Mouse (Mus musculus): ENCODE measurements around the gene Gm38431. TPM values are rescaled to one million over a fixed set of nuclear protein-coding genes. Genes with fewer than 3 reads are reported as not detected.

Gene Gm38431
- total RNA-seq (2021): 1 to 10 TPM in 1 of 2 experiments, under 1 TPM in 1; 0.51 to 1.9 TPM

DNA sequence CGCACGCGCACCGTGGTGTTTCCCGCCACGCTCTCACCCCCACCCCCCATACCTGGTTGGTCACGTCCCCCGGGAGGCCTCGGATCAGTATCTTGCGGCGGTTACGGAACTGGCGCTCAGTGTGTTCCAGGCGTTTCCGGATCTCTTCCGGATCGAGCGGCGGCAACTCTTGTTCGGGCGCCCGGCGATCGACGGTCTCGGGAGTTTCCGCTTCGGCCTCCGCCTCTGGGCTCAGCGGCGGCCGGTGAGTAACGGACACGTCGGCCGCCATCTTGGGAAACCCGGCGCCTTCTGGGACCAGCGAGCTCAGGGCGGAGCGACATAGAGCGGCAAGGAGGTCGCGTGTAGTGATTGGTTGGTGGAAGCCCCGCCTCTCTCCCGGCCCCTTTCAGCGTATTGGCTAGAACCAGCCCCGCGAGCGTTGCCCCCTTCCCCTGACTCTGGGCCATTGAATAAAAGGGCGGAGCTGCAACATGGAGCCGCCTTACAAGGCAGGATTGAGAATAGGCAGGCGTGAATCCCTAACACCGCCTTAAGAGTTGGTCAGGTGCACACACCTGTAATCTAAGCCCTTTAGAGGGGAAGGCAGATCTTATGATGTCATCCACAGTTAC lies at the start of gene Gm38431, which contains the start of gene Raver1:
Gene Gm38431, minus strand, starts transcription at position 291 of the 614 bp plus-strand sequence.
Gene Raver1, minus strand, starts transcription at position 302 of the 614 bp plus-strand sequence.
- DNase-seq: peak; percentile 93 to 95
- intact Hi-C loops (cut with DNase I): loop anchor here (2.0 to 5.0 kb wide), 3 partner anchors 39 to 60 kb away; partner anchors contain the start of genes Cdc37, Icam5 and Tyk2

DNA sequence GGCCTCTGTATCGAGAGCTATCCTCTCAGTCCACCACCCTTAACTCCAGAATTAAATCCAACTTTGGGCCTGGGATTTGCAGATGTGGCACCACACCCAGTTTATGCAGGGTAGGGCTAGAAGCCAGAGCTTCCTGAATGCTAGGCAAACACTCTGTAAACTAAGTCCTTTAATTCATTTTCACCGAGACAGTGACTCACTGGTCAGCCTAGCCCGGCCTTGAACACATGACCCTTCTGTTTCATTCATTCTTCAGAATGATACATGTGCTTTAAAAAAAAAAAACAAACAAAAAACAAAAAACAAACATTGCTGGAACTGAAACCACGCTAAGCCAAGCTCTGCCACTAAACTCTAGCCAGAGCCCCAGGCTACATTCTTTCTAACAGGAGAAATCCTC lies 46.6 kb upstream of the Gm38431 start:
- DNase-seq: no peak
- intact Hi-C loops (cut with DNase I): loop anchor here (10.0 kb wide), 2 partner anchors 134 to 394 kb away; partner anchors contain the start of genes Mrpl4 and Olfm2

DNA sequence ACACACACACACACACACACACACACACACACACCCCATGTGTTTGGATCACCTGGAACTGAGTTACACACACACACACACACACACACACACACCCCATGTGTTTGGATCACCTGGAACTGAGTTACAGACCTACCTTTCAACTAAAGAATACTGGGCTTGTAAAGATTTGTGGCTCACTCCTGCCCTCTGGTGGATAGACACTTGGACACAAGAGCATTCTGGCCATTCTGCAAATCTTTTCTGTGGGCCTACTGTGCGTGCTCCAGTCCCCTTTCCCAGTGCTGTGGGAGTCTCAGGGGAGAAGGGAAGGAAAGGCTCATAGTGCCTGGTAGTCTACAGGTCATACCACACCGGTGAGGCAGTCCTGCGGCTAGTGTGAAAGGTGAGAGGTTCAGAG lies 45.4 kb upstream of the Gm38431 start:
- DNase-seq: peak; percentile 68 to 72
- intact Hi-C loops (cut with DNase I): loop anchor here (1.0 to 10.0 kb wide), 5 partner anchors 64 to 392 kb away; partner anchors contain the start of genes Fdx1l, Gm49373, Mrpl4 and Olfm2

DNA sequence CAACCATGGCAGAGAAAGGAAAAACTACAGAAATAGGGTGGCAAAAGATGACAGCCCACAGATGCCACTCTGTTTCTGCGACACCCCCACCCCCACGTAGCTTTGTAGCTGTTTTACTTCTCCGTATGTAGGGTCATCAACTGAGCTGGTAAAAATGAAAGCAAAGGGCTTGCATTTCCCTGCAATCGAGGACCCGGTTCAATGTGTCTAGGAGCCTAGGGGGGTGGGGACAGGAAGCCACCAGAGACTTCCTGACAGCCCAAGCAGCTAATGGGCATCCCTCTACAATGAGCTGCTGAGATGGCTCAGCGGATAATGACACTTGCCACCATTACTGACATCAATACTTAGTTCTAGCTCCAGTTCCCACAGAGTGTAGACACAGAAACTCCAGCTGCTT lies 44.6 kb upstream of the Gm38431 start:
- no peak for DNase-seq
- intact Hi-C loops (cut with DNase I): loop anchor here (2.0 to 10.0 kb wide), 4 partner anchors 64 to 392 kb away; partner anchors contain the start of genes Fdx1l, Gm49373, Mrpl4 and Olfm2

DNA sequence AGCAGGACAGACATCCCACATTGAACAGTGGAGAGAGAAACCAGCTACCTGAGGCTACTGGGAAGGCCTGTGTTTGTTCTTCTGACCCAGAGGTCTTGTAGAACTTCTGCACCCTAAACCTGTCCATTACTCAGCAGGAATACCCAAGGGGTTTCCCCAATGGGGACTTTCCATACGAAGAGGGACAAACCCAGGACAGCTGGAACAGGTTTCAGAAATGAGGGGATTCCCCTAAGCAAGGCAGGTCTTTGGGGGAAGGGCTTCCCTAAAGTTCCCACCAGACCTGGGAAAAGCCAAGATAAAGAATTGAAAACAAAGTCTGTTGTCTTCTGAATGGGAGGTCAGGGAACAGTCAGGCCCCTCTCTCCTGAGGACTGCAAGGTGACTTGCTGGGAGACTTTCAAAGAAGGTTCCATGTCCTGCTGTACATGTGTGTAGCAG lies 44.2 kb upstream of the Gm38431 start:
- DNase-seq: no peak
- intact Hi-C loops (cut with DNase I): loop anchor here (2.0 to 10.0 kb wide), 4 partner anchors 63 to 391 kb away; partner anchors contain the start of genes Fdx1l, Gm49373, Mrpl4 and Olfm2

DNA sequence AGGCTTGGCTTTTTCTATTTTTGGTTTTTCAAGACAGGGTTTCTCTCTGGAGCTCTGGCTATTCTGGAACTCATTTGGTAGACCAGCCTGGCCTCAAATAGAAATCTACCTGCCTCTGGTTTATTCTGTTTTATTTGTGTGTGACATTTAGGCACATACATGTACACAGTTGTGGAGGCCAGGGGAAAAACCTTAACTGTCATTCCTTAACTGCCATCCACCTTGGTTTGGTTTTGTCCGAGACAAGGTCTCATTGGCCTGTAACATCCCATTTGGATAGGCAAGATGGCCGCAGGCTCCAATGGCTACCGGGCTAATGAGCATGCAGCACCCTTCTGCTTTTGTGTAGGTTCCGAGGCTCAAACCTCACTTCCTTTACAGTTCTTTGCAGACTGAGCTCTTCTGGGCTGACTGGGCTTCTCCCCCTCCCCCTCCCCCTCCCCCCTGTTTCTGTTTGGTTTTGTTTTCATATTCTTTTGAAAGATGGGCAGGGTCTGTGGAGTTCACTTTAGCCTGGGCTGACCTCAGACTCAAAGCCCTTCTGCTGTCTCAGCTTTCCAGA lies 43.6 kb upstream of the Gm38431 start:
- DNase-seq: no peak
- intact Hi-C loops (cut with DNase I): loop anchor here (10.0 kb wide), 2 partner anchors 131 to 391 kb away; partner anchors contain the start of genes Mrpl4 and Olfm2

DNA sequence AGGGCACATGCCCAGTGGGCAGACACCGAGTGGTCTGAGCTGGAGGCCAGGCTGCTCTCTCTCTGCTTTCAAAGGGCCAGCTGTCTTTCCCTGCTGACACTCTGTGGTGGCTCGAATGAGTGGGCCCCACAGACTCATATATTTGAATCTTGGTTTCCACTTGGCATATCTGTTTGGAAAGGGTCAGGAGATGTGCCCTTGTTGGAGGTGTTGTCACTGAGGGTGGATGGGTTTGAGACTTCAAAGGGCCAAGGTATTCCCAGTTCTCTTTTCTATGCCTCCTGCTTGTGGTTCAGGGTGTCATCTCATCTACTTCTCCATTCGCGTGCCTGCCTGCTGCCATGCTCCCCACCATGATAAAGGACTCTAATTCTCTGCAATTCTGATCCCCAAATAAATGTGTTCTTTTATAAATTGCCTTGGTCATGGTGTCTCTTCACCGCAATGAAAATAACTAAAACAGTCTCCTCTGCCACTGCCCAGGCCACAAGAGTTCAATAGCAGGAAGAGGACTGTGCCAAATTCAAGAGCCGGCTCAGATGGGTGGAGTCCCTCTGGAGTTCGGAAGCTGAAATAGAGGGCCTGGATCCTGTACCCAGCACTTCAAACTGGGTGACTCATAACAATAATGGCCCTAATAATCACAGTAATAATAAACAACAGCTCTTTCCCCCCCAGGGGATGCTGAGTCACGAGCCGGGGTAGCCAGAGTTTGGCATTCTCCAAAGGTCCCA lies 43.0 kb upstream of the Gm38431 start:
- intact Hi-C loops (cut with DNase I): loop anchor here (10.0 kb wide), 2 partner anchors 130 to 390 kb away; partner anchors contain the start of genes Mrpl4 and Olfm2
- peak; percentile 55 to 59 for DNase-seq

DNA sequence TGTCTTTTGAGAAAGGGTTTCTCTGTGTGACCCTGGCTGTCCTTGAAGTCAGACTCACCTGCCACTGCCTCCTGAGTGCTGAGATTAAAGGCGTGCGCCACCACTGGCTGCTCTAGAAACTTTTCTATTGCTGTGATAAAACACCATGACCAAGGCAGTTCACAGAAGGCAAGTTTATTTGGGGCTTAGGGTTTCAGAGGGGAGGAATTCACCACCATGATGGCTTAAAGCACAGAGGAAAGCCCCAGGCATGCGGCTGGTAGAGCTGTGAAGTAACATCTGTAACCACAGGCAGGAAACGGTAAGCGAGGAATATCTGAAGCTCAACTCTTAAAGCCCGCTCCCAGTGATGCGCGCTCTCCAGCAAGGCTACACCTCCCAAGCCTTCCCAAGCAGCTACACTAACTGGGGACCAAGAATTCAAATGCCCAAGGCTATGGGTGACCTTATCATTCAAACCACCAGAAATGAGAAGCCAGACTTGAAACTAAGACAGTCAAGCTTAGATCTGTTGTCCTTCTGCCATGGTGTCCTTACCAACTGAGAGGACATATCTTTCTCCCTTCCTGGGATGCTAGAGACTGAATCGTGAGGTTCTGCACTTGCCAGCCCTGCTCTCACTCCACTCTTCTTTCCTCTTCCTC lies 41.4 kb upstream of the Gm38431 start:
- no peak for DNase-seq
- intact Hi-C loops (cut with DNase I): loop anchor here (10.0 kb wide), 2 partner anchors 128 to 388 kb away; partner anchors contain the start of genes Mrpl4 and Olfm2

DNA sequence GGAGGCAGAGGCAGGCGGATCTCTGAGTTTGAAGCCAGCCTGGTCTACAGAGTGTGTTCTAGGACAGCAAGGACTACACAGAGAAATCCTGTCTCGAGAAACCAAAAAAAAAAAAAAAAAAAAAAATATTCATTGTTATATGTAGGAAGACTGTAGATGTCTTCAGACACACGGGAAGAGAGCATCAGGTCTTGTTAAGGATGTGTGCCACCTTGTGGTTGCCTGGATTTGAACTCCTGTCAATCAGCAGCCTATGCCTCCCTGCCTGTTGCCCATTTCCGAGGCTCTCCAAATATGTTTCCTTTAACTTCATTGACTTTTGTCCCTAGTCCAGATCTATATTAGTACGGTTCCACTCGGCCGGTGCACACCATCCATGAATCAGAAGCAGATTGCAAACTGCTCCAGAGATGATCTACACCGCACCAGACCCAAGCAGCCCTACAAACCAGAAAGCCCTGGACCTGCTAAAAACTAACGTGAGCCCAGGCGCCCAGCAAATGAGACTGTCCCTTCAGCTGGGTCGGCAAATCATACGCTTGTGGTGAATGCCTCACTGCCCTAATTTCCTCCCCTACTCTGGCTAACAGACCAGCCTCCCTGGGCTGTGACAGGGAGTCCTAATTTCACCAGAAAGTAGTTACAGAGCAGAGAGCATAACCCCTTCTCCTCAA lies 40.4 kb upstream of the Gm38431 start:
- no peak for DNase-seq
- intact Hi-C loops (cut with DNase I): loop anchor here (1.0 to 10.0 kb wide), 3 partner anchors 127 to 387 kb away; partner anchors contain the start of genes Mrpl4 and Olfm2

DNA sequence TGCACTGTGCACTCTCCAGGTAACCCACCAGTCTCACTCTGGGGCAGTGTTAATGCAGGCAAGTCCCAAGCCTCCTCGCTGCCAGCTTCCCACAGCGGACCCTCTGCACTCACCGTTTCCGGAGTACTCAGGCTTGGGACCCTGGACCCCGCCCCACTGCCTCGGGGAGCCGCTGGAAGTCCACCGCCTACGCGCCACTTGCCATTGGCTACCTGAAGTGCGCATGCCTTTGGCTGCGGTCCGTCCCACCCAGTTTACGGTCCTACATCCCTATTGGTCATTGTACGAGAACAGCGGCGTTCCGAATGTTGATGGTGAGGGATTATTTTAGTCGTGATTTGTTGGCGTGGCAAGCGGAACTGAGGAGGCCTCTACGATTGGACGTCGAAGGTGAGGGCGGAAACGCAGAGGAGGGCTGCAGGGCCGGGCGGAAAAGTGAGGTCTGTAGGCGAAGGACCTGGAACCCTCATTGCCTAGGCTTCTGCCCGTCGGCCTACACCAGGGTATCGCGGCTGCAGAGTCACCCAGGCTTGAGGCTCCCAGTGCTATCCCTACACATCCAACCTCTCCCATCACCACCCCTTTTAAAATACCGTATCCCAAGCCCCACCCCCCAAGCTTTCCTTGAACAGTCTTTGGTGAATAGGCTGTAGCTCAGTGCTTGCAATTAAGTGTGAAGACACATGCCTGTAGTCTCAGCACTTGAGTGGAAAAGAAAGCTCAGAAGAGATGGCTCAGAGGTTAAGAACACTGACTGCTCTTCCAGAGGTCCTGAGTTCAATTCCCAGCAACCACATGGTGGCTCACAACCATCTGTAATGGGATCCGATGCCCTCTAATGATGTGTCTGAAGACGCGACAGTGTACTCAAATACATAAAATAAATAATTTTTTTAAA lies 39.5 kb upstream of the Gm38431 start, which contains the start of gene Tyk2:
Gene Tyk2, minus strand, starts transcription at position 185 of the 898 bp plus-strand sequence.
- intact Hi-C loops (cut with DNase I): loop anchor here (2.0 to 10.0 kb wide), 3 partner anchors 41 to 387 kb away; partner anchors contain the start of genes Gm38431, Mrpl4 and Olfm2
- DNase-seq: peak; percentile 85 to 87

DNA sequence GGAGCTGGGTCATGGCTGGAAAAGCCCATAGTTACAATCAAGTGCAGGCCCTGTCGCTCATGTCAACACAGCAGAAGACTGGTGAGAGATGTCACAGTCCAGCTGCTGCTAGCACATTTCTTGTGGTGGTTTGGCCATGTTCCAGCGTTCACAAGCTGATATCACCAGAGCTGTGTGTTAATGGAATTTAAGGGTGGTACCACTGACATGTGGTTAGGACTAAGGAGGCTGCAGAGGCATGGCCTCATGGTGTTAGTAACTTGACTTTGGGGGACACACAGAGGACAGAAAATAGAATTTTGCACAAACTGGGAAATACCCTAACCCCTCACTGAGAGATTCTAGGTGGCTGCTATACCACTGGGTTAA lies 34.4 kb upstream of the Gm38431 start:
- DNase-seq: no peak
- intact Hi-C loops (cut with DNase I): no loop called here

DNA sequence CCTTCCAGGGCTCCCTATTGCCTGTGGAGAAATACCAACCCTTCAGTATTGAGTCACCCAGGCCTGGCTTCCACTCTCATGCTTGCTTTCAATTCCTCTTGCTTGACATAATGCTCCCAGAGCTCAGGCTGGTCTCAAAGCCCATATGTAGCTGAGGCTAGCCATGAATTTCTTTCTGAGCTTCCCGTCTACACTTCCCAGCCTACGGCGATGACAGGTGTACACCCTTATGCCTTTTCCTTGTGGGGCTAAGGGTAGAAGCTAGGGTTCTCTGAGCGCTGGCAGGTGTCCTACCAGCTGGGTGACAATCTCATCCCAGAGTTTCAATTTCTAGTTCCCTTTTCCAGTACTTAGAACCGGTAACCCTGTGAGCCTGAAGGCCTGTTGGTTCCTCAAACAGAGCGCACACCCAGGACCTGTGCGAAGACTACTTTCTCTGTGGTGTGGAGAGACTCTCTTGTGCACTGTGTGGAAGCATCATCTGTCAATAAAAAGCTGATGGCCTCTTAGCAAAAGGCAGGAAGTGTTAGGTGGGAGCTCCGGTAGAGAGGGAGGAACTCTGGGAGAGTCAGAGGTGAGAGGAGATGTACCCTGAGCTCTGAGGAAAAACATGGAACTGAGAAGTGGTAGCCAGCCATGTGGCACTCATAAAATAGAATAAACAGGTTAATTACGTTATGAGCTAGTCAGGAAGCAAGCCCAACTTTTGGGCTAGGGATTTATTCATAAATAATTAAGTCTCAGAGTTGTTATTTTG lies 33.9 kb upstream of the Gm38431 start:
- intact Hi-C loops (cut with DNase I): no loop called here
- DNase-seq: no peak

DNA sequence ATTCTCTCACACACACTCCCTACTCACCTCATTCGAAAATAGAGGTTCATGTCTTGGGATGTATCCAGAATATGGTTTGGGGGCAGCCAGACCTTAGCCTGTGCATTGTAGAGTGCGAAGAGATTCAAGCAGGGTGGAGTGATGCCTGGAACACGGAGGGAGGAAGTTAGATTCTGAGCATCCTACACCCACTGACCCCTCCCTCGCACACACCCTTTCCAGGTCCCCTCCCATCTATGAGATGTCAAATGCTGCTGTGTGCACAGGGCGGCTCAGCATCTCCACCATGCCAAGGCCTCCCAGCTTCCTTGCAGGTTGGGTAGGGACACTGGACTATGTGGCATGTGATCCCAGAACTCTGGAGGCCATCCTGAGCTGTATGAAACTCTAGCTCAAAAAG lies 33.0 kb upstream of the Gm38431 start:
- no peak for DNase-seq
- intact Hi-C loops (cut with DNase I): no loop called here

DNA sequence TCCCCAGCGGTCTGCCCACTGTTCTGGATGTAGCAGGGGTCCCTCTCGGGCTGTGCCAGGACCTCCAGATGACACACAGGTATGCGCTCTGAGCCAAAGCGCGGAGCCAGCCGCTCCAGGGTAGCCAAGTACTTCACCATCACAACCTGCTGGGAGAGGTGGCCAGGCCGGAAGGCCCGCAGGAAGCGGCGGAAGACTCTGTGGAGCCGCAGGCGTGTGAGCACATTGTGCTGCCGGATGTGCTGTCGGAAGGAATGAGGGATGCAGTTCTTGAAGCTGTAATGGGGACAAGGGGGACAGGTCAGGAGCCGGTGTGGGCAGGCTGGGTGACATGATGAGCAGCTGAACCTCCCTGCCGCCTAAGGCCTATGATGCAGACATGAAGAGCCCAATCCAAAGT lies 29.7 kb upstream of the Gm38431 start:
- intact Hi-C loops (cut with DNase I): no loop called here
- DNase-seq: no peak

DNA sequence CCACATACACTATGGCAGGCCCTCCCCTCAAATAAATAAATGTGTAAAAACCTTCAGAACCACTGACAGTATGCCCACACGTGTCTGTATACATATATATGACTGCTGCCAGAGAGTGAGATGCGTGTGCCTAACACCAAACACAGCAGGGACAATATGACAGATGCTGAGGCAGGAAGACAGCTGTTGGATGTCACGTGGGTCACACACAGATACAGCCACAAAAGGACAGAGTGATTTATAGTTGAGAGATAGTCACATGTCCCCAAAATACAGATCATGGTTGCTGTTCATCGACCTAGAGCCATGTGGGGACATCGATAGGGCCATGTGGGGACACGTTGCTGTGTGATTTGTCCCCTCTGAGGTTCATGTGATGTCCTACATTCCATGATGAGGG lies 25.3 kb upstream of the Gm38431 start:
- no peak for DNase-seq
- intact Hi-C loops (cut with DNase I): no loop called here

DNA sequence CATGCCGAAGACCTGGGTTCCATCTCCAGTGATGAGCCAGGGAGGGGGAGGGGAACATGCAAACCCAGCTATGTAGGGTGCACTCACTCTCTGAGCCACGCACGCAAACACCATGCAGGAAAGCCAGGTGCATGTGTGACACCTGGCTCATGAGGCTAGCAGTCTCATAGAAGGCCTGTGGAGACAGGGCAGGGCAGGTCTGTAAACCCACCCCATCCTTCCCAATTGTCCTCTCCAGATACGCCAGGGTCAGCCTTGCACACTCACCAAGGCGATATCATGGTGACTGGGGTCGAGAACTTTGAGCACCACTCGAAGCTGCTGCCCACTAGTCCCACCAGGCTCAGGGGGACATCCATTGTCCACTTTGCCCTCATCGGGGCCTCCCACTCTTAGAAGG lies 23.3 kb upstream of the Gm38431 start:
- DNase-seq: no peak
- intact Hi-C loops (cut with DNase I): no loop called here

DNA sequence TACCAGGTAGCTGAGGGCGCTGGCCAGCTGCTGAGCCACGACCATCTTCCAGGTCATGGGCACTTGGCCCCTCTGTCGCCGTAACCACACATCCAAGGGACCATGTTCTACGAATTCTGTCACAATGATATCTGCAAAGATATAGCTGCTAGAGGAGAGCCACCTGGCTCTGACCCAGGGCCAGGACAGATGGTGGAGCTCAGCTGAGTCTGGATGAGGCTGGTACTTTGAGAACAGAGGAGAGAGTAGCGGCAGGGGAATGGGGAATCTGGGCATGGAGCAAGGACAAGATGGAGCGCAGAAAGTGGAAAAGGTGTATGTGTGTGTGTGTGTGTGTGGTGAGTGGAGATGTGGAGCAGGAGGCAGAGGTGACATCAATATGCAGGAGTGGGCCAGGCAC lies 22.4 kb upstream of the Gm38431 start:
- intact Hi-C loops (cut with DNase I): no loop called here

DNA sequence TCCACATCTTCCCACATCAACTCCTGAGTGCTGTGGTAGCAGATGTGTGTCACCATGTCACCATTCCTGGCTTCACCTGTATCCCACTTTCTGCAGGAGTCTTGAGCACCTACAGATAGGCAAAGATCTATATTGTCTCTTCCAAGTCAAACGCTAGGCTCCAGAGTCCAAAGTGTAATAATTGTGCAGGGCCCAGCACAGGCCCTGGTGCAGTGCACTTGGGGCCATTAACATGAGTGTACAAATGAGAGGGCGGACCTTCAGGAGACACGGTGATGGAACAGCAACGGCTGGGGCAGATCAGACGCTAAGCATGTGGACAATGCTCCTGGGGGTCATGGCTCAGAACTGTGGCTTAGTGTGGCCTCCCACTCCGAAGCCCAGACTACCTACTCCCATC lies 22.0 kb upstream of the Gm38431 start:
- intact Hi-C loops (cut with DNase I): no loop called here
- no peak for DNase-seq

More for the DNA sequence above, 22.4 kb upstream of the Gm38431 start:
- no peak for DNase-seq
